Mouse (Mus musculus) bone marrow, adult 2 months (tissue): Measurements from ENCODE around the gene Lypd6b. TPM values are rescaled to one million over a fixed set of nuclear protein-coding genes. Genes with fewer than 3 reads are reported as not detected.

Source experiments
- H3K27ac ChIP-seq: fragments of 200-500 bp; 2 replicates; pipeline ENCODE4 v1.5.1; 2012; ENCODE audit warnings: low read depth, mild to moderate bottlenecking, control low read depth, inconsistent platforms, low read length; ENCODE audit not compliant: control insufficient read depth, poor library complexity, insufficient read depth
- H3K4me1 ChIP-seq: fragments of 200-500 bp; 2 replicates; pipeline ENCODE4 v1.6.1; 2011; ENCODE audit warnings: low read length; ENCODE audit not compliant: control insufficient read depth, insufficient read depth
- H3K4me3 ChIP-seq: fragments of 200-500 bp; replicated peaks from 2 replicates; pipeline ENCODE3; 2011; ENCODE audit warnings: mild to moderate bottlenecking, low read depth, low read length, control low read depth; ENCODE audit not compliant: control insufficient read depth
- CTCF ChIP-seq: fragments of 200-500 bp; IDR thresholded peaks from 2 replicates; pipeline ENCODE4 v1.5.1; 2011; ENCODE audit warnings: low read length, control low read depth; ENCODE audit not compliant: control insufficient read depth, insufficient read depth
- POLR2A ChIP-seq: fragments of 200-500 bp; IDR thresholded peaks from 2 replicates; pipeline ENCODE4 v1.6.1; 2011; ENCODE audit warnings: low read depth, mild to moderate bottlenecking, control low read depth, low read length, borderline replicate concordance; ENCODE audit not compliant: control insufficient read depth
- WGBS: fragments of 180-500 bp; shearing (Covaris S2); methylation state at CpG from one replicate; pipeline ENCODE4 v1.1.7; 2018; 5-methylcytosine and 5-hydroxymethylcytosine counted together
- polyA plus RNA-seq: library from polyadenylated mRNA; stranded (reverse); fragments of >200 nt; gene quantifications from 2 replicates; pipeline ENCODE4 v1.2.4, GENCODE M21; 2011; ENCODE audit warnings: low replicate concordance; ENCODE audit not compliant: missing spikeins, insufficient read depth, insufficient read length

Gene Lypd6b
- polyA plus RNA-seq, 1 experiment: not detected

GRCm38 (mm10) chr2:49997216-49997615, 209.7 kb downstream of the Lypd6b start:
- H3K4me1 ChIP-seq: no peaks in the 10 kb centered on the region

More at GRCm38 (mm10) chr2:49997216-49997615, 209.7 kb downstream of the Lypd6b start:
- no peak overlapping the region for H3K4me3 ChIP-seq
- TF ChIP-seq POLR2A: no peak
- no peak for TF ChIP-seq CTCF
- no peak overlapping the region for H3K27ac ChIP-seq
- 67% methylated on average over 1 of the region's 1 CpGs for WGBS

Other genes starting within 250 kb of the Lypd6b start
- gene Kif5c, start 168.4 kb upstream of the Lypd6b start, polyA plus RNA-seq: 0.18 and 0.50 TPM in 2 replicates